Mouse (Mus musculus) cerebellum, adult 9-11 months (tissue): Measurements from ENCODE around the gene Aip.

Experiments
- DNase-seq: peaks from one replicate; pipeline ENCODE4 v3.0.0; 2022

The Aip gene

DNA sequence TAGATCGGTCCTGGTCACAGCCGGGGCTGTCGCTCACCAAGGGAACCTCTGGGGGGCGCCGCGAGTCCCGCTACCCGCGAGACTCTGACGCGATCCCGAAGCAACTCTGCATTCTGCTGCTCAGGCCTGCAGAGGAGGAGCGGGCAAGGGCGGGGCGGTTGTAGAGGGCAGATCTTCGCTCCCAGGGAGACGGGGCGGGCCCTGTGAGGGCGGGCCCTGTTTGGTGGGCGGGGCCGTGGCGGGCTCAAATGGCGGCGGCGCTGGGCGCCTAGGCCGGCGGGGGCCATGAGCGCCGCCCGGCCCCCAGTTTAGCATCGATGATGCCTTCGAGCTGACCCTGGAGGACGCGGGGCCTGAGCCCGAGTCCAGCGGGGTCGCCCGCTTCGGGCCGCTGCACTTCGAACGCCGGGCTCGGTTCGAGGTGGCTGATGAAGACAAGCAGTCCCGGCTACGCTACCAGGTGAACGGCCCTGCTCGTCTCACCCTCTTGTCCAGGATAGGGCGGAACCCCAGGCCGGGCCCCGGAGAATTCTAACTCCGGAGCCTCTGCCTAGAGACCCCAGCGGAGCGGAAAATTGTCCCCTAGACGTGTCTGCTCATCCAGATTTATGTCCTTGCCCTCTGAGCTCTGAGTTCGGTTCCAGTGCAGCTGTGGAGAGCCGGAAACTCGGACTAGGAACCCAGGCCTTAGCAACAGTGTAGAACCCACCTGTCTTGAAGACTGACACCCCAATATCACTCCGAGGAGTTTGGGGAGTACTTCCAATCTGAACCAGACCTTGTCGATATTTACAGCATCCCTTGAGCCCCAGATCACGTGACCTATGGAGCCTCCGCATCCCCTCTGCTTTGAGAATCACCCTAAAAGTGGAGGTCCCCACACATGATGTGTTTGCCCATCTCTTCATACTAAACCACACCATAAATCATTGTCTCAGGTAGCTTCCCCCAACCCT lies at the start of gene Aip:
Gene Aip, minus strand, starts transcription at position 118 of the 956 bp plus-strand sequence.
- peak; percentile 99 for DNase-seq

- DNase-seq: no peak
Observed at GRCm38 (mm10) chr19:4172925-4173324, 47.3 kb upstream of the Aip start.

GRCm38 (mm10) chr19:4171393-4172290 lies 46.0 kb upstream of the Aip start:
- DNase-seq: peak; percentile 52

- DNase-seq: peak; percentile 50
Observed at GRCm38 (mm10) chr19:4170723-4171392, 45.2 kb upstream of the Aip start.

DNA sequence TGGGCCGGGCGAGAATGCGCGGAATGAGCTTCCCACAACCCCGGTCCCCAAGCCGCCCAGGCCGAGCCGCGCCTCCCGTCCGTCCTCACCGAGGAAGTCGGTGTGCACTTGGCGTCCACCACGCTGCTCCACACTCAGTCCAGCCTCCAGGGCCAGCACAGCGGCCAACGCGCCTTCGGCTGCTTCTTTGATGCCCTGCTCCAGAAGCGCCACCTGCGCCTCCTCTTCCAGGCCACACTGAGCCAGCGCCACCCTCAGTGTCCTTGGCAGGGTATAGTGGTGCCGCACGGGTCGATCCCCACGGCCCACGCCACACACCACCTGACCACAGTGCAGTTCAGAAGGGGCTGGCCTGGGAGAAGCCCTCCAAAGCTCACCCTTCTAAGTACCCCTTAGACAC lies 44.2 kb upstream of the Aip start:
- peak; percentile 80 for DNase-seq

DNA sequence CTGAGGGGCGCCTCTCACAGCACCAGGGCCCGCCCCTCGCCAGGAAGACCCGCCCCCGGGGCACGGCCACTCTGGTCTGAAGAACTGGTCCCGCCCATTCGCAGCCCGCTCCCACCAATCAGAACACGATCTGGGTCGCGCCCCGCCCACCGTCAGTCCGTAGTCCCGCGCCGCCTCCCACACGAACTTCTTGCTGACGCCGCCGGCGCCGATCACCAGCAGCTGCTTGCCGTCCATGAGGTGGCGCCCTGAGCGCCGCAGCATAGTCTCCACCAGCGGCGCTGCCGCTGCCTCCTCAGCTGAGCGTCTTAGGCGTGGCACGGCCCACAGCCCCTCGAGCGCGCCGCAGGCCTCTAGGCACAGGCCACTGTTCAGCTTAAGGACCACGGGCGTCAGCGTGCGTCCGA lies 43.7 kb upstream of the Aip start:
- DNase-seq: peak; percentile 99

DNA sequence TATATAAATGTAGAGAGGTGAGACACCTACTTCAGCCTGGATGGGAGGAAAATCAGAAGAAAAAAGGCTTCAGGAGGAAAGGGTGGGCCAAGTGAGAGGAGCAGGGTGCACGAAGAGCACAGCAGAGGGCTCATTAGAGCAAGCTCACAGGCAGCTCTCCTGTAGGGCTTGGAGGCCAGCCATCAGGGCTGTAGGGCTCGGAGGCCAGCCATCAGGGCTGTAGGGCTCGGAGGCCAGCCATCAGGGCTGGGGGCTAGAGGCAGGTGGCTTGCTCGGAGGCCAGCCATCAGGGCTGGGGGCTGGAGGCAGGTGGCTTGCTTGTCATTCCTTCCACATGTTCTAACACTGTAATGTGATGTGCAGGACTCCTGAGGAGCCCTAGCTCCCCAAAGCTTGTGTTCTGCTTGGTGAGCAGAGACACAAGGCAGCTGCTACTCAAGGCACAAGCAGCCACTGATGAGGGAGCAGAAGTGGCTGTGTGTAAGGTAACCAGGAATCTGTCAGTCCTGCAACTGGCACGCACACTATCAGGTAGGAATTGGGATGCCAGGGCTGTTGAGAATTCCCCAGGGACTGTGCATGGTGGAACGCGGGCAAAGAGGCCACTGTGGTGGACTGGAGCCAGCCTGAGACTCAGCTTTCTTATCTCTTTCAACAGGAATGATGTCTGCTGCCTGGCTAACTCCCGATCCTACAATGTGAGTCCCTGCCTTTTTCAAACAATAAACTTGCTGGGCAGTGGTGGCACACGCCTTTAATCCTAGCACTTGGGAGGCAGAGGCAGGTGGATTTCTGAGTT lies 41.2 kb upstream of the Aip start:
- peak; percentile 42 for DNase-seq

DNA sequence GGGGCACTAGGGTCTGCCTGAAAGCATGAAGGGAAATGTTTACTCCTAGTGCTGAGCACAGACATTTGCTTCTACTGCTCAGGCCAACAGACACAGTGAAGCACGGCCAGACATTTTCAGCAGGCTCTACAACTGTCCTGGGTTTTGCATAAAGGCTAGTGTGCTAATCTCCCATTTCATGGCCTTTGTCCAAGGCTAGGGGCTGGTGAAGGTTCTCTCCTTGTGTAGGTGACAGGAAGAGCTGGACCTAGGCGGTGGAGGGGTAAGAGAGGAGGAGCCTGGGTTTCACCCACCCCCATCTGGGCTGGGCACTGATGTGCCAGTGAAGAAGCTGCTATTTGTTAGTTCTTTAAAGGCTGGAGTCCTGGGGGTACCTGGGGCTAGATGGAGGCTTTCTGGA lies 39.1 kb upstream of the Aip start:
- peak; percentile 62 for DNase-seq

DNA sequence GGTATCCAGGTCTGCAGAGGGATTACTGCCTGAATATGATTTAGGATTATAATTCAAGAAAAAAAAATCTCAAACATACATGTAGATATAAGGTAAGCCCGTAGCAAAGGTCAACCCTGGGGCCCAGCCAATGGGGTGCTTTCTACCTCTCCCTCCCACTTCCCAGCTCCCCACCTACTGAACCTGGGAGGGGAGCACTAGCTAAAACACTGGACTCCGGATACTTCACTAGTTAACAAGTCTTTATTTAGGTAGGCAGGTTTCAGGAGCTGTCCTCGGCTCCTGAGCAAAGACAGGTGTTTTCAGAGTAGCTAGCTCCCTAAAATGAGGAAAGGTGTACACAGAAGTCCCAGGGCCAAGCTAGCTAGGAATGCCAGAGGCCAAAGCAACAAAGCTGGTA lies 38.4 kb upstream of the Aip start:
- DNase-seq: peak; percentile 41

- DNase-seq: no peak
Observed at GRCm38 (mm10) chr19:4163543-4163887, 37.9 kb upstream of the Aip start.

GRCm38 (mm10) chr19:4162646-4163542 lies 37.2 kb upstream of the Aip start, which contains the start of gene Rps6kb2:
Gene Rps6kb2, minus strand, starts transcription at chr19:4163354.
- peak; percentile 97 for DNase-seq

- peak; percentile 34 for DNase-seq
Observed at GRCm38 (mm10) chr19:4159049-4159448, 33.4 kb upstream of the Aip start.

GRCm38 (mm10) chr19:4156771-4157170 lies 31.1 kb upstream of the Aip start:
- peak; percentile 41 for DNase-seq

DNA sequence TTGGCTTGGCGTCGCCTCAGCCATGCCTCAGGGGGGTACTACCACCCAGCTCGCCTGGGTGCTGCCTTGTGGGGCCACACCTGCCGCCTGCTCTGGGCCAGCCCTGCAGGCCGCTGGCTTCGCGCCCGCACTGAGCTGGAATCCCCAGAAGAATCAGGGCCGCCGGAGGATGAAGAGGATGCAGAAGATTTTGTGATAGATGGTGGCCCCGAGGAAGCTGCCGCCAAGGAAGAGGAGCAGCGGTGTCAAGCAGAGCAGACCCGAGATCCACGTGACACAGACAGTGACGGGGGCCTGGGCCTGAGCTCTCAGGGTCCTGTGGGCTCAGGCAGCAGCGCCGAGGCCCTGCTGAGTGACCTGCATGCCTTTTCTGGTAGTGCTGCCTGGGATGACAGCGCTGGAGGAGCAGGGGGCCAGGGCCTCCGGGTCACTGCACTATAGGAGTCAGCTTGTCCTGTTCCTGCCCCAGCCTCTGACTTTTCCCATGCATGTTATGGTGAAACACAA lies 30.5 kb upstream of the Aip start:
- peak; percentile 60 for DNase-seq

- DNase-seq: peak; percentile 36
Observed at GRCm38 (mm10) chr19:4155223-4156072, 29.8 kb upstream of the Aip start.

DNA sequence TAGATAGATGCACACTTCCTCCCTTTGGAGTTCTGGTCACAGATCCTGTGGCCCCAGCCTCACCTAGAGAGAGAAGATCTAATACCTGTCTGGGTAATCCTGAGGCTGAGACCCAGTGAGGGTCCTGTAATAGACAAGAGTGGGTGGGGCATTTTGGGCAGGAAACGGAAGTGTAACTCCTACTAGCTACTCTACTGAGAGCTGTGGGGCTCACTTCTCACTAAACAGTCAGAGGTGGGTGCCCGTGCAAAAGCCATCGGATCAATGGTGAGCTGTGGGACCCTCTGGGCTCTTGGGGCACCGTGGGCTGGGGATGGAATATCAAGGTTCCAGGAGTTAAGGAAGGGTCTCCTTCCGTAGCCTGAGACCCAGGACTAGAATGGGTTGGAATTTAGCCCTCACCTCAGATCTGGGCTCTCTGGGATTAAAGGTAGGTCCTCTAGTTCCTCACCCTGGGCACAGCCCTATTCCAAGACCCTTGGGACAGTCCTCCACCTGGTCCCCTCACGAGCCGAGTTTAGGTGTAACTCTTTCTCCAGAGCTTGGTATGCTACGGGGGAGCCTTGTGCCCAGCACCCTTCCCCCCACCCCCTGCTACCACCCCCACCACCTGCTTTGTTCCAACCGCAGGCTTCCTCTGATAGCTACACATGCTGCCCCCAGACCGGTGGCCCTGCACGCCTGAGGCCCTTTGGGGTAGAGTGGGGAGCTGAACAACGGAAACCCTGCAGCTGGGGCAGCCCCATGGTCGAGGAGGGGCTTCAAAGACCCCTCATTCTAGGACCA lies 29.0 kb upstream of the Aip start:
- peak; percentile 40 for DNase-seq

DNA sequence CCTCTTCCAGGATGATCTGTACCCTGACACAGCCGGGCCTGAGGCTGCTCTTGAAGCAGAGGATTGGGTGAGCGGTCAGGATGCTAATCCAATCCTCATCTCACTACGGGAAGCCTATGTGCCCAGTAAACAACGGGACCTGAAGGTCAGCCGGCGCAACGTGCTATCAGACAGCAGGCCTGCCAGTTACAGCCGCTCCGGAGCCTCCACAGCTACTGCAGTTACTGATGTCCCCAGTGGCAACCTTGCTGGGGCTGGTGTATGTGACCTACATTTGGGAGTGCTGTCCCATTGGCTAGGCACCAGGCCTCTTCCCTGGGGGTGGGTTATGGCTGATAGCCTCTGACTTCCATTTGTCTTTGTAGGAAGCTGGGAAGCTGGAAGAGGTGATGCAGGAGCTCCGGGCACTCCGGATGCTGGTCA lies 27.6 kb upstream of the Aip start, which contains the start of gene Ptprcap:
Gene Ptprcap, plus strand, starts transcription at position 373 of the 423 bp plus-strand sequence.
- peak; percentile 87 for DNase-seq

GRCm38 (mm10) chr19:4152445-4153231 lies 27.0 kb upstream of the Aip start:
- DNase-seq: peak; percentile 56
